Mouse (Mus musculus) gastrocnemius, postnatal 10 days (tissue): ENCODE data around the gene Gm20696. TPM values are rescaled to one million over a fixed set of nuclear protein-coding genes. Genes with fewer than 3 reads are reported as not detected.

Source experiments
- DNase-seq: peaks from one replicate; pipeline ENCODE4 v3.0.0; 2021; ENCODE audit warnings: mixed read lengths
- total RNA-seq, 2 experiments: library from RNA; stranded (reverse); gene quantifications; 2 replicates each; pipeline ENCODE4 v1.2.3; 2021

Gene Gm20696
- total RNA-seq, 2 experiments from 2014 or later = 2.0 to 3.9 TPM

GRCm38 (mm10) chr6:99277251-99277650, 389.3 kb downstream of the Gm20696 start:
- DNase-seq = no peak

- no peak for DNase-seq
These were observed 390.3 kb downstream of the Gm20696 start for GRCm38 (mm10) chr6:99276297-99276653.

GRCm38 (mm10) chr6:99275381-99276296, 391.0 kb downstream of the Gm20696 start:
- DNase-seq = no peak

- no peak for DNase-seq
These were observed 391.9 kb downstream of the Gm20696 start for GRCm38 (mm10) chr6:99274667-99275066.

- no peak for DNase-seq
These were observed 392.4 kb downstream of the Gm20696 start for GRCm38 (mm10) chr6:99274222-99274621.

- DNase-seq = no peak
These were observed 393.4 kb downstream of the Gm20696 start for GRCm38 (mm10) chr6:99273177-99273576.

GRCm38 (mm10) chr6:99272174-99272573, 394.4 kb downstream of the Gm20696 start:
- DNase-seq = no peak

GRCm38 (mm10) chr6:99271741-99272140, 394.9 kb downstream of the Gm20696 start:
- no peak for DNase-seq

GRCm38 (mm10) chr6:99269921-99270320, 396.7 kb downstream of the Gm20696 start:
- no peak for DNase-seq

GRCm38 (mm10) chr6:99268171-99269061, 398.2 kb downstream of the Gm20696 start:
- no peak for DNase-seq

- no peak for DNase-seq
These were observed 400.5 kb downstream of the Gm20696 start for GRCm38 (mm10) chr6:99265945-99266656.

GRCm38 (mm10) chr6:99265173-99265572, 401.4 kb downstream of the Gm20696 start:
- no peak for DNase-seq

GRCm38 (mm10) chr6:99264192-99265093, 402.2 kb downstream of the Gm20696 start:
- no peak for DNase-seq

GRCm38 (mm10) chr6:99263886-99264185, 402.8 kb downstream of the Gm20696 start:
- peak; percentile 13 for DNase-seq

GRCm38 (mm10) chr6:99263061-99263885, 403.3 kb downstream of the Gm20696 start:
- no peak for DNase-seq

- no peak for DNase-seq
These were observed 404.9 kb downstream of the Gm20696 start for GRCm38 (mm10) chr6:99261737-99262130.

- DNase-seq = no peak
These were observed 405.5 kb downstream of the Gm20696 start for GRCm38 (mm10) chr6:99260941-99261736.

GRCm38 (mm10) chr6:99258346-99258745, 408.3 kb downstream of the Gm20696 start:
- DNase-seq = no peak

GRCm38 (mm10) chr6:99257676-99258075, 408.9 kb downstream of the Gm20696 start:
- DNase-seq = no peak

GRCm38 (mm10) chr6:99253331-99253730, 413.3 kb downstream of the Gm20696 start:
- DNase-seq = no peak
